Mouse (Mus musculus) retina, postnatal 1 day (tissue): ENCODE results near the gene Pym1.
A peak's percentile ranks its signal among the peaks of the same experiment; 100 is the strongest.

Source experiments
- DNase-seq: peaks from one replicate; pipeline ENCODE4 v3.0.0-alpha.2; 2012

Pym1 gene

DNA sequence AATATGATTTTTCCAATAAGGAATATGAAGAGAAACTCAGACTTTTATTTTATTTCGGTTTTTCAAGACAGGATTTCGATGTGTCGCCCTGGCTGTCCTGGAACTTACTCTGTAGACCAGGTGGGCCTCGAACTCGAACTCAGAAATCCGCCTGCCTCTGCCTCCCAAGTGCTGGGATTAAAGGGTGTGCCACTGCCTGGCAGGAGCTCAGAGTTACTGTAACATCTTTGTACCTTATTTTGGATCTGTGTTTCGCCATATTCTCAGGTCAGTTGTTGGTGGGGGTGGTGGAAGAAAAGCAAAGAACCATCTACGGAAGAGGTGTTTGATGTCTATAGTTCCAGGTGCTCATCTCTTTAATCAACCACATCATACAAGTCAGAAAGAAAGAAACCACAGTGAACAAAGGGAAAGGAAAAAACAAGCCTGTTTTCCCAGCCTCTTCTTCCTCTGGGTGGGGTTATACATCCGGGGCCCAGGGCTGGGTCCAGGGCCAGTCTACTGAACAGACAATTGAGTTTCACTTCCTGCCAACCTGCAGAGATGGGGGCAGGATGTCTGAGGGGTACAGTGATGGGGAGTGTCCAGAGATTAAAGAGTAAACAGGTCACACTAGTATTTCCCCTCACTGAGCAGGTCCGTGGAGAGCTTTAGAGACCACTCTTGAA, 1.6 kb upstream of the Pym1 start:
- no peak for DNase-seq

DNA sequence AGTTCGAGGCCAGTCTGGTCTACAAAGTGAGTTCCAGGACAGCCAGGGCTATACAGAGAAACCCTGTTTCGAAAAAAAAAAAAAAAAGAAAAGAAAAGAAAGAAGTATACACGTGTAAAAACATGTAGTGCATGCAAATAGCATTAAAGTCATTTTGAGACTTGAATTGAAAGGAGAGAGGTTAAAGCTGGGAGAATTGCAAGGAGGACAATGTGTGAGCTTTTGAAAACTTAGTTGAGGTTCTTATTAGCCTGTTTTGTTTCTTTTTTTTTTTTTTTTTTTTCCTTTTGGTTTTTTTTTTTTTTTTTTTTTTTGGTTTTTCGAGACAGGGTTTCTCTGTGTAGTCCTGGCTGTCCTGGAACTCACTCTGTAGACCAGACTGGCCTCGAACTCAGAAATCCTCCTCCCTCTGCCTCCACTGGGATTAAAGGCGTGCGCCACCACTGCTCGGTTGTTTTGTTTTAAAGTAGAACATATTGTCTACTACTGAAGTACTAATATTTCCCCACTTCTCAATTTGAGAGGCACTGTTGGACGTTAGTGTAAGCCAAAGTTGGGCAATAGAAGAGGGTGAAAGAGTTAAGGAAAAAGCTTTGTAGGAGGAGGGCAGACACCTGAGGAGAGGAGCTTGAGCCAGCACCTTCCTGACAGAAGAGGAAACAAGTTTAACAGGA, 580 bp upstream of the Pym1 start:
- DNase-seq: no peak

DNA sequence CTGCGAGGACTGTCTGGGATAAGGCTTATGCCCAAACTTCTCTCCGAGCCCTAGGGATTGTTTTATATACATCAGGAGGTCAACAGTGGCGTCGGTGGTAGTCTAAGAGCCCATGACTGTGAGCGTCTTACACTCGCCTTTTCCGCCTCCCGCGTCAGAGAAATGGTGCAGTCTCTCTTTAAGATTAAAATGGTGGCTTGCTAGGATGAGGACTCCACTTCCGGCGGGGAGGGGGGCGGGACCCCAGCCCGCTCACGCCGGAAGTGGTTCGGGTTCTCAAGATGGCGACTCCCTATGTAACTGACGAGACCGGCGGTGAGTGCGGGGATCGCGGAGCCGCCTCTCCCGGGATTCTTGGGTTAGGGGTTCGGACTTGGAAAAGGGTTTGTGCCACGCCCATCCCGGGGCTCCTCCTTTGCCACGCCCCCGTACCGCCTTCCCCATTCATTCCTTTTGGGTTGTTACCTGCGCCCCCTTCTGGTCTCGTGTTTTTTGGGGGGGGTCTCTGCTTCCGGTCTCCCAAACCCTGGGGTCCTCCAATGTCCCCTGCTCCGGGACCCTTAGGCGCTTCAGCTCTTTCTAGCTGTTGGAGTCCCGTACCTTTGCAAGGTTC, 669 bp downstream of the Pym1 start:
- DNase-seq: peak; percentile 96

DNA sequence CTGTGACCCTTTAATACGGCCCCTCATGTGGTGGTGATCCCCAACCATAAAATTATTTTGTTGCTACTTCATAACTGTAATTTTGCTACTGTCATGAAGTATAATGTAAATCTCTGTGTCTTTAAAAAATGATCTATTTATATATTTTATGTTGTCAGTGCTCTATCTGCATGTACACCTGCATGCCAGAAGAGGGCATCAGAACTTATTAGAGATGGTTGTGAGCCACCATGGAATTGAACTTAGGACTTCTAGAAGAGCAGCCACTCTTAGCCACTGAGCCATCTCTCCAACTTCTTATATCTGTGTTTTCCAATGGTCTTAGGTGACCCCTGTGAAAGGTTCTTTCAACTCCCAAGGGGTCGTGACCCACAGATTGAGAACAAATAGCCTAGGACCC, 25.2 kb downstream of the Pym1 start:
- DNase-seq: peak; percentile 10

DNA sequence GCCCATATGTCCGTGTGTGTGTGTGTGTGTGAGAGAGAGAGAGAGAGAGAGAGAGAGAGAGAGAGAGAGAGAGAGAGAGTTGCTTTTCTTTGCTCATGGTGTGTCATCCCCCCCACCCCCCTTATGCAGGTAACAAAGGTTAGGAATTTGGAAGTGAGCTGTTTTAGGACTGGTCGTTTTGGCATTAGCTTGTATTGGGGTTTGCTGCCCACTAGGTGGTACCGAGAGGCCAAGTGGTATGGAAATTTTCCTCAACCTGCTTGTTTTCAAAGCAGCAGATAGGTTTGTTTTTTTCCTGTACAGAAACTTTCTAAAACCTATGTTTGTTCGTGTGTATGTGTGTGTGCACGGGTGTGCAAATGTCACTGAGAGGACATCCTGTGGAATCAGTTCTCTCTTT, 26.0 kb downstream of the Pym1 start:
- no peak for DNase-seq

GRCm38 (mm10) chr10:128778441-128778840, 30.8 kb downstream of the Pym1 start:
- DNase-seq: no peak

GRCm38 (mm10) chr10:128779011-128779795, 31.5 kb downstream of the Pym1 start:
- DNase-seq: no peak

- no peak for DNase-seq
These were observed 32.5 kb downstream of the Pym1 start for GRCm38 (mm10) chr10:128780200-128780599.

DNA sequence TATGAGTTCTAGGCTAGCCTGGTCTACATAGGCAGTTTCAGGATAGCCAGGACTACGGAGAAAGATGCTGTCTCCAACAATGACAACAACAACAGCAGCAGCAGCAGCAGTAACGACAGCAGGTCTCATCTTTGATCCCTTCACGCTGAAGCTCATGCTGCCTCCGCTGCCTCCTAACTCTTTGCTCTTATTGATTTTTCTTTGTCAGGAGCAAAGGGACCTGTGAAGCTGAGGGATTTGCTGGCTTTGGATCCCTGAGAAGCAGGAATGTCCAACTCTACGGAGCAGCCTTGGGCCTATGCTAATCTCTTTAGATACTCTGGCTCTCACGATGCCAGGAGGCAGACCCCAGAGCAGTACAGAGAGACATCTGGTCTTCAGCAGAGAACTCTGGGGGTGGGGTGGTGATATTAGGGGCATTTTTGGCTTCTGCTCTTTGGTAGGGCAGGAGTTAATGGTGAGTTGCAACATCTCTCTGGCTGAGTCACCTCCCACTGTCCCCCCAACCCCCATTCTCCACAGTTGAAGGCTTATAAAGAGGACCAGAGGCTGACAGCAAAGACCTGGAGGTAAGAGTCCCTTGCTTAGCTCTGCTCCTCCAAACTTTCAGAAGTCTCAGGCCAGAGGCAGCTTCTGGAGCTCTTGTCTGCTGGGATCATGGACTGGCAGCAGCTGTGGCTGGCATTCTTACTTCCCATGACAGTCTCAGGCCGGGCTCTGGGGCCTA, 42.9 kb downstream of the Pym1 start, which contains the start of gene Mmp19:
Mmp19 (plus strand) TSS at position 513 of the 727 bp plus-strand sequence.
- no peak for DNase-seq

DNA sequence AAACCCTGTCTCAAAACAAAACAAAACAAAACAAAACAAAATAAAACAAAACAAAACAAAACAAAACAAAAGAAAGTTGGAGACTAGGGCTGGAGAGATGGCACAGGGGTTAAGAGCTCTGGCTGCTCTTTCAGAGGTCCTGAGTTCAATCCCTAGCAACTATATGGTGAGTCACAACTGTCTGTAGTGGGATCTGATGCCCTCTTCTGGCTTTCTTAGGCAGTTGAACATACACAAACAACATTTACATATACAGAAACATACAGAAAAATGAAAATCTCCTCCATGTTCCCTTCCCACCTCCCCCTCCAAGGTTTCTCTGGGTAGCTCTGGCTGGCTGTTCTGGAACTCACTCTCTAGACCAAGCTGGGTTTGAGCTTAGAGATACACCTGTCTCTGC, 44.4 kb downstream of the Pym1 start:
- no peak for DNase-seq

GRCm38 (mm10) chr10:128793258-128793657, 45.6 kb downstream of the Pym1 start:
- DNase-seq: no peak

DNA sequence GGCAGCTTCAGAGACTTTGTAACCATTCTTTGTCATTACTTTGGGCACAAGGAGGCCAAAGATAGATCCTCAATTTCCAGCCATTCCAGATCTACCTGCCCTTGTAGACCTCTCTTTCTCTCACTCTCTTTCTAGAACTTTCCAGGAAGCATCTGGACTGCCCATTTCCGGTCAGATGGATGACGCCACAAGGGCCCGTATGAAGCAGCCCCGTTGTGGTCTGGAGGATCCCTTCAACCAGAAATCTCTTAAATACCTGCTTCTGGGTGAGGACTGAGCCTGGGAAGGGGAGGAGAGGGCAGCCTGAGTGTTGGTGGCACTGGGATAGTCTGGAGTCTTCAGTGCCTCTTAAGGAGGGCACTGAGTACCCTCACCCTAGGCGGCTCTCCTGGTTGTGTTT, 46.7 kb downstream of the Pym1 start:
- no peak for DNase-seq

DNA sequence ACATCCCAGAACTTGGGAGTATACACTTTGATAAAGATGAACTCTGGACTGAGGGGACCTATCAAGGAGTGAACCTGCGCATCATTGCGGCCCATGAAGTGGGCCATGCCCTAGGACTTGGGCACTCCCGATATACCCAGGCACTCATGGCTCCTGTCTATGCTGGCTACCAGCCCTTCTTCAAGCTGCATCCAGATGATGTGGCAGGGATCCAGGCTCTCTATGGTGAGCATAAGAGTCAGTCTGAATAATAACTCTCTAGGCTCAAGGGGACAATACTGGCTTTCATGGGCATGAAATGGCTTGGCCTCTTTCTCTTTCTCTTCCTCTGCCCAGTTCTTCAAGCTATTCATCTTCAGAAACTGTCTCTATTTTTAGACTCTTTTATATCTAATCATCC, 47.9 kb downstream of the Pym1 start:
- no peak for DNase-seq

GRCm38 (mm10) chr10:128798676-128799075, 51.0 kb downstream of the Pym1 start:
- DNase-seq: no peak

DNA sequence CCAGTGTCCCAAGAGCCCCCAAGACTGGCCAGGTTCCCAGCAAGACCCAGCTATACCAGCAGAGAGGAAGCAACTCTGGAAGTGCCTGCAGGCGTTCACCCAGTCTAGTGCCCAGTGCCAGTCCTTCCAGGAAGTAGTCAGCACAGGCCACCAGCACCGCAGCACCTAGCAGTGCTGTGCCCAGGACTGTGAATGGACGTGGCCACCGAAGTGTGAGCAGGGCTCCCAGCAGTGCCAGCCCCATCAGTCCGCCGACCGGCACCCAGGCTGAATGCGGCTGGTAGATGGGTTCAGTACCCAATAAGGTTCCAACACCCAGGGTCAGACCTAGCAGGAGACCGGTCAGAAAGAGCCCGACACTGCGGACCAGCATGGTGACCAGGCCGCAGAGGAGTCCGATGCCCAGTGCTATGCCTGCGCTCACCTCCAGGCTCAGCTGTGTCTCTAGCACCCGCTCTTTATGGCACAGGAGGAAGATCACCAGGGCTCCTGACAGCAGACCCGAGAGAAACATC, 54.3 kb downstream of the Pym1 start:
- no peak for DNase-seq

DNA sequence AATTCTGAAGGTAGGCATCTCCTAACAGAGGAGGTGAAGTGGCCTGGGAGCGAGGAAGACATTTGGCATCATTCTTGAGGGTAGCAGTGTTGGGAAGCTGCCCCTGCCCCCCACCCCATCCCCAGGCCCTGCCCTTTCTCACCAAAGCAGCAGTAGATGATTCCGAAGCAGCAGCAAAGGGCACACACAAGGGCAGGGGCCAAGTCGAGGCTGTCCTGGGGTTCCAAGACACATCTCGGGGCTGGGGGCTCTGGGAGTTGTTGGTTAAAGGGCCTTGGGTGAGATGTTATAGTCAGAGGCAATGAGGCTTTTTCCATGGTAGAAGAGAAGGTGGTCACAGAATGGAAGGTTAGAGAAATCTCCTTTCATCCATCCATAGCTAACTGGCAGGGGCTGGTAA, 55.3 kb downstream of the Pym1 start:
- DNase-seq: no peak

- DNase-seq: no peak
These were observed 55.7 kb downstream of the Pym1 start for GRCm38 (mm10) chr10:128803361-128803760.

GRCm38 (mm10) chr10:128803771-128804270, 56.1 kb downstream of the Pym1 start, which contains the start of gene Dnajc14:
Gene Dnajc14 (plus strand): TSS chr10:128804062.
- DNase-seq: peak; percentile 76

DNA sequence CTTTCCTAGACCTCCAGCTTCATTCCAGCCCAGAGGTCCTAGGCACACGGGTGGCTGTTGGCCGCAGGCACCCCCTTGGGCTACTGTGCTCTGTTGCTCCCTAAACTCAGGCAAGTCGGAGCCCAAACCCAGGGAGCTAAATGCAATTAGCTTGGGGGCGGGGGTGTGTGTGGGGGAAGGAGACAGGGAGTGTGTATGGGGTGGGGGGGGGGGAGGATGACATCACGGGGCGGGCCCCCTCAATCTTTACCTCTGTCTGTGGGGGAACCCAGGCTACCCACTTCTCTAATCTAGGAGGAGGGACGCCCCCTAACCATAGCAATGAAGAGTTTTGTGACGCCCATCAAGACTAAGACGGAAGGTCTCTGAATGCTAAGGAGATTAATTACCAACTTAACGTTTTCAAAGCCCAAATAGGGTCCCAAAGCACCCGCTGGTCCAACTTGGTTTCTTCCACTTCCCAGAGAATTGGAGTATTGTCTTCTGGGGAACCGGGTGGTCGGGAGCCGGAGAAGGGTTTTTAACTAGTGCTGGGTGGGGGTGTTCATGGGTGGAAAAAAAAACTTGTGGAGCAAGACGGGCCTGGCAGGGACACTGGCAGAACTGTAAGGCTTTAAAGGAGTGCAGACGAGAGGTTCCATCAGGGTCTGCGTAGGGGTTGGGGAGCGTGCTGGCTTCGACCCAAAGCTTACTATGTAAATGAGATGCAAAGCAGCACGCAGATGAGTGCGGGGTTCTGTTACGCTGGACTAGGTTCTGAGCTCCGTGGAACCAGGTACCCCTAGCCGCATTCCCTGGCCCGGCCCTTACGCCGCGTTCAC, 56.8 kb downstream of the Pym1 start, which contains the start of gene Tmem198b:
Tmem198b (minus strand) TSS at position 100 of the 821 bp plus-strand sequence.
- DNase-seq: peak; percentile 94

- DNase-seq: peak; percentile 99
These were observed 57.7 kb downstream of the Pym1 start for GRCm38 (mm10) chr10:128805092-128806000.
